Mouse (Mus musculus) neutrophil, adult 65 days (primary cell): ENCODE data around the gene Anks4b. TPM values are rescaled to one million over a fixed set of nuclear protein-coding genes. Genes with fewer than 3 reads are reported as not detected.

Source experiments
- total RNA-seq: library from RNA; stranded (reverse); gene quantifications from 2 replicates; pipeline ENCODE4 v1.2.4, GENCODE M21; 2023

Anks4b gene
- not detected in 2 replicates for total RNA-seq

GRCm38 (mm10) chr7:120173603-120174244, at the start of gene Anks4b:
TSS of gene Anks4b (plus strand) at chr7:120173858.

GRCm38 (mm10) chr7:120145191-120145590, 28.5 kb upstream of the Anks4b start, which contains the start of gene Zp2:
TSS of gene Zp2 (minus strand) at chr7:120145291.

DNA sequence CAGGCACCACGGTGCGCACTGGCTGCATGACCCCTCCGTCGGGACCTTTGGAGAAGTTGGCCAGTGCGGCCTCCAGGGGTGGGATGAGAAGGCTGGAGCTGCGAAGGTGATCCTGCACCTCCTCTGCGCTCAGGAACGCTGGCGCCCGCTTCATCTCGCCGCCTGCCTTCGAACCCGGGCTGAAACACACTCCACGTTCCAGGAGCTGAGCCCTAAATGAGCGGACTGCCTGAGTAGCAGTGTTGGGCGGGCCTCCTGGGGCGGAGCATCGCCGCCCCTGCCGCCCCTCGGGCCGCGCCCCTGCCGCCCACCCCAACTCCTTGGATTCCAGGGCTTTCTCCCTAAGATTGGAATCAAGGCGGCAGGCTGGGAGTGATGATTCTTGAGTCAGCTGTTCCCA, 28.1 kb downstream of the Anks4b start, which contains the start of gene Crym:
TSS of gene Crym (minus strand) at position 341 of the 400 bp plus-strand sequence.

GRCm38 (mm10) chr7:120203789-120204188, 30.1 kb downstream of the Anks4b start, which contains the start of gene Abca14:
TSS of gene Abca14 (plus strand) at chr7:120203961.

Other genes with a start within 250 kb of the Anks4b start
- not detected in 2 replicates for gene Dnah3, start 78.6 kb upstream of the Anks4b start, total RNA-seq
- gene Tmem159, start 71.5 kb upstream of the Anks4b start, total RNA-seq: 6.3 and 9.7 TPM in 2 replicates
- not detected in 2 replicates for gene Zp2, start 28.6 kb upstream of the Anks4b start, total RNA-seq
- gene Crym, start 28.3 kb downstream of the Anks4b start, total RNA-seq: not detected in 2 replicates
- not detected in 2 replicates for gene Abca14, start 30.1 kb downstream of the Anks4b start, total RNA-seq
- not detected in 2 replicates for gene Abca15, start 154.8 kb downstream of the Anks4b start, total RNA-seq
- not detected in 2 replicates for gene Abca16, start 235.8 kb downstream of the Anks4b start, total RNA-seq